Mouse (Mus musculus): ENCODE measurements around the gene Ccnk. TPM values are rescaled to one million over a fixed set of nuclear protein-coding genes. Genes with fewer than 3 reads are reported as not detected.

The Ccnk gene
- polyA plus RNA-seq, 1 experiment from 2014 or later, result 2.0 TPM

GRCm38 (mm10) chr12:108235976-108236555 lies 56.7 kb downstream of the Ccnk start:
- Histone ChIP-seq H3K4me1 (ENCODE audit: control insufficient read depth, insufficient read depth, low read length) (peaks cover 74% of the 10 kb centered on the region), H3K9me3 (replicated peaks; ENCODE audit: control insufficient read depth, low read length) (no peaks in the 10 kb centered on the region), H3K27me3 (ENCODE audit: control insufficient read depth, insufficient read depth, low read length) (no peaks in the 10 kb centered on the region), H3K4me2 (ENCODE audit: low read depth, low read length) (no peak overlapping the region), H3K36me3 (ENCODE audit: control insufficient read depth, insufficient read depth) (no peaks in the 10 kb centered on the region), H3K9ac (ENCODE audit: low read length) (peak overlapping the region; percentile 55; the same call in 1 of the 2 replicates), H3K4me3 (ENCODE audit: low read length) (no peak overlapping the region), H3K27ac (ENCODE audit: low read length) (no peak overlapping the region)
- no peak for ATAC-seq (replicated peaks; ENCODE audit: extremely low read depth, insufficient read depth, low FRiP score)
- 69% methylated on average over 18 of the region's 18 CpGs for WGBS

- peak overlapping the region; percentile 20; the same call in 1 of the 2 replicates for H3K4me2 ChIP-seq (ENCODE audit: low read depth, low read length)
- H3K9me3 ChIP-seq (replicated peaks; ENCODE audit: control insufficient read depth, low read length), result no peaks in the 10 kb centered on the region
- H3K27me3 ChIP-seq (ENCODE audit: control insufficient read depth, insufficient read depth, low read length), result no peaks in the 10 kb centered on the region
- ATAC-seq (replicated peaks; ENCODE audit: extremely low read depth, insufficient read depth, low FRiP score), result peak; percentile 81
- H3K4me1 ChIP-seq (ENCODE audit: control insufficient read depth, insufficient read depth, low read length), result peaks cover 75% of the 10 kb centered on the region
- 57% methylated on average over 6 of the region's 6 CpGs for WGBS
- peak overlapping the region; percentile 45; the same call in 1 of the 2 replicates for H3K9ac ChIP-seq (ENCODE audit: low read length)
- no peaks in the 10 kb centered on the region for H3K36me3 ChIP-seq (ENCODE audit: control insufficient read depth, insufficient read depth)
- no peak overlapping the region for H3K4me3 ChIP-seq (ENCODE audit: low read length)
- peak overlapping the region; percentile 92 for H3K27ac ChIP-seq (ENCODE audit: low read length)
Observed at GRCm38 (mm10) chr12:108237300-108238006, 58.1 kb downstream of the Ccnk start.

- Histone ChIP-seq H3K9ac (ENCODE audit: low read length) (peak overlapping the region; percentile 8; the same call in 1 of the 2 replicates), H3K4me2 (ENCODE audit: low read depth, low read length) (no peak overlapping the region), H3K36me3 (ENCODE audit: control insufficient read depth, insufficient read depth) (no peaks in the 10 kb centered on the region), H3K4me3 (ENCODE audit: low read length) (no peak overlapping the region), H3K9me3 (replicated peaks; ENCODE audit: control insufficient read depth, low read length) (no peaks in the 10 kb centered on the region), H3K27me3 (ENCODE audit: control insufficient read depth, insufficient read depth, low read length) (no peaks in the 10 kb centered on the region), H3K27ac (ENCODE audit: low read length) (peak overlapping the region; percentile 92), H3K4me1 (ENCODE audit: control insufficient read depth, insufficient read depth, low read length) (peaks cover 77% of the 10 kb centered on the region)
- 74% methylated on average over 17 of the region's 17 CpGs for WGBS
- no peak for ATAC-seq (replicated peaks; ENCODE audit: extremely low read depth, insufficient read depth, low FRiP score)
Observed at GRCm38 (mm10) chr12:108238395-108239035, 59.1 kb downstream of the Ccnk start.

- H3K27ac ChIP-seq (ENCODE audit: low read length), result peak overlapping the region; percentile 82
- no peak overlapping the region; the same call in 1 of the 2 replicates for H3K4me2 ChIP-seq (ENCODE audit: low read depth, low read length)
- peaks cover 84% of the 10 kb centered on the region for H3K4me1 ChIP-seq (ENCODE audit: control insufficient read depth, insufficient read depth, low read length)
- H3K9me3 ChIP-seq (replicated peaks; ENCODE audit: control insufficient read depth, low read length), result no peaks in the 10 kb centered on the region
- ATAC-seq (replicated peaks; ENCODE audit: extremely low read depth, insufficient read depth, low FRiP score), result peak; percentile 35
- H3K27me3 ChIP-seq (ENCODE audit: control insufficient read depth, insufficient read depth, low read length), result no peaks in the 10 kb centered on the region
- 21% methylated on average over 5 of the region's 5 CpGs for WGBS
- H3K9ac ChIP-seq (ENCODE audit: low read length), result peak overlapping the region; percentile 52
- H3K4me3 ChIP-seq (ENCODE audit: low read length), result no peak overlapping the region
- H3K36me3 ChIP-seq (ENCODE audit: control insufficient read depth, insufficient read depth), result no peaks in the 10 kb centered on the region
Observed at GRCm38 (mm10) chr12:108239441-108239840, 60.1 kb downstream of the Ccnk start.

GRCm38 (mm10) chr12:108240401-108240890 lies 61.1 kb downstream of the Ccnk start:
- no peaks in the 10 kb centered on the region for H3K9me3 ChIP-seq (replicated peaks; ENCODE audit: control insufficient read depth, low read length)
- no peaks in the 10 kb centered on the region for H3K36me3 ChIP-seq (ENCODE audit: control insufficient read depth, insufficient read depth)
- H3K27ac ChIP-seq (ENCODE audit: low read length), result no peak overlapping the region
- H3K27me3 ChIP-seq (ENCODE audit: control insufficient read depth, insufficient read depth, low read length), result no peaks in the 10 kb centered on the region
- 0 out of 2 replicates have a peak overlapping the region, but pooled peaks have one; percentile 24 for H3K9ac ChIP-seq (ENCODE audit: low read length)
- WGBS, result 90% methylated on average over 13 of the region's 13 CpGs
- ATAC-seq (replicated peaks; ENCODE audit: extremely low read depth, insufficient read depth, low FRiP score), result no peak
- H3K4me2 ChIP-seq (ENCODE audit: low read depth, low read length), result no peak overlapping the region
- peaks cover 87% of the 10 kb centered on the region for H3K4me1 ChIP-seq (ENCODE audit: control insufficient read depth, insufficient read depth, low read length)
- H3K4me3 ChIP-seq (ENCODE audit: low read length), result no peak overlapping the region

GRCm38 (mm10) chr12:108240953-108241588 lies 61.7 kb downstream of the Ccnk start:
- H3K9ac ChIP-seq (ENCODE audit: low read length), result peak overlapping the region; percentile 13
- H3K4me2 ChIP-seq (ENCODE audit: low read depth, low read length), result no peak overlapping the region
- H3K4me3 ChIP-seq (ENCODE audit: low read length), result no peak overlapping the region
- no peaks in the 10 kb centered on the region for H3K27me3 ChIP-seq (ENCODE audit: control insufficient read depth, insufficient read depth, low read length)
- H3K4me1 ChIP-seq (ENCODE audit: control insufficient read depth, insufficient read depth, low read length), result peaks cover 87% of the 10 kb centered on the region
- 58% methylated on average over 21 of the region's 21 CpGs for WGBS
- no peak for ATAC-seq (replicated peaks; ENCODE audit: extremely low read depth, insufficient read depth, low FRiP score)
- 0 out of 2 replicates have a peak overlapping the region, but pooled peaks have one; percentile 8 for H3K27ac ChIP-seq (ENCODE audit: low read length)
- H3K36me3 ChIP-seq (ENCODE audit: control insufficient read depth, insufficient read depth), result no peaks in the 10 kb centered on the region
- H3K9me3 ChIP-seq (replicated peaks; ENCODE audit: control insufficient read depth, low read length), result no peaks in the 10 kb centered on the region

- Histone ChIP-seq H3K4me3 (ENCODE audit: low read length) (no peak overlapping the region), H3K4me1 (ENCODE audit: control insufficient read depth, insufficient read depth, low read length) (peaks cover 86% of the 10 kb centered on the region), H3K9me3 (replicated peaks; ENCODE audit: control insufficient read depth, low read length) (no peaks in the 10 kb centered on the region), H3K27me3 (ENCODE audit: control insufficient read depth, insufficient read depth, low read length) (no peaks in the 10 kb centered on the region), H3K4me2 (ENCODE audit: low read depth, low read length) (no peak overlapping the region), H3K9ac (ENCODE audit: low read length) (no peak overlapping the region; the same call in 1 of the 2 replicates), H3K27ac (ENCODE audit: low read length) (0 out of 2 replicates have a peak overlapping the region, but pooled peaks have one; percentile 8), H3K36me3 (ENCODE audit: control insufficient read depth, insufficient read depth) (no peaks in the 10 kb centered on the region)
- no peak for ATAC-seq (replicated peaks; ENCODE audit: extremely low read depth, insufficient read depth, low FRiP score)
- 71% methylated on average over 6 of the region's 6 CpGs for WGBS
Observed at GRCm38 (mm10) chr12:108241626-108242025, 62.2 kb downstream of the Ccnk start.

- H3K9me3 ChIP-seq (replicated peaks; ENCODE audit: control insufficient read depth, low read length), result no peaks in the 10 kb centered on the region
- no peak for ATAC-seq (replicated peaks; ENCODE audit: extremely low read depth, insufficient read depth, low FRiP score)
- WGBS, result 90% methylated on average over 20 of the region's 20 CpGs
- H3K27ac ChIP-seq (ENCODE audit: low read length), result no peak overlapping the region
- no peaks in the 10 kb centered on the region for H3K27me3 ChIP-seq (ENCODE audit: control insufficient read depth, insufficient read depth, low read length)
- no peak overlapping the region for H3K9ac ChIP-seq (ENCODE audit: low read length)
- H3K4me1 ChIP-seq (ENCODE audit: control insufficient read depth, insufficient read depth, low read length), result peaks cover 86% of the 10 kb centered on the region
- no peak overlapping the region for H3K4me2 ChIP-seq (ENCODE audit: low read depth, low read length)
- no peaks in the 10 kb centered on the region for H3K36me3 ChIP-seq (ENCODE audit: control insufficient read depth, insufficient read depth)
- no peak overlapping the region for H3K4me3 ChIP-seq (ENCODE audit: low read length)
Observed at GRCm38 (mm10) chr12:108242243-108242745, 62.9 kb downstream of the Ccnk start.
